Mouse (Mus musculus) left cerebral cortex, postnatal 36 days (tissue): ENCODE measurements around the gene Reln. TPM values are rescaled to one million over a fixed set of nuclear protein-coding genes. Genes with fewer than 3 reads are reported as not detected.

Source experiments
- DNase-seq, 2 experiments: peaks; one replicate each; pipeline ENCODE4 v3.0.0; 2021 to 2022; ENCODE audit warnings: low spot score in 2 of 2, mixed read lengths in 1 of 2
- intact Hi-C: fragments of 180-260 bp; cut with DNase I; formaldehyde crosslinking; loops from one replicate; pipeline ENCODE4 v1.15.1; 2025
- total RNA-seq, 2 experiments: library from RNA; stranded (reverse); gene quantifications; 2 replicates each; pipeline ENCODE4 v1.2.3; 2021

Reln gene
- total RNA-seq, 2 experiments from 2014 or later = 73.0 to 81.2 TPM

DNA sequence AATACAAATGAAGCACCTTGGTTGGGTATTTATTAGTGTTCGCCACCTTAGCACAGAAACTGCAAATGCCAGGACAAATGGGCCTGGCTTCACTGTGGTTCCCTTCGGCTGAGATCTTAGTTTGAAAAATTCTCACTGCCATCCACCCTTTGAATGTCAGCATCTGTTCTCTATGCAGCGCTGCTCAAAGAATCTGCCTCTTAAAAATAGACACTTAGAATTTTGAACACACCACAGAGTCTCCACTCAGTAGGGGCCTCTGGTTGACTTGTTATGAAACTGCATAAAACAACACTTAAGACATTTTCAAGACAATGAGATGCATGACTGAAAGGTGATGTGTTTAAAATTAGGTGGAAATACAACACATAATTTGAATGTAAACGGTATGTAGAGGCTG is 387.4 kb downstream of the Reln start:
- no peak for DNase-seq
- intact Hi-C loops = no loop called here

DNA sequence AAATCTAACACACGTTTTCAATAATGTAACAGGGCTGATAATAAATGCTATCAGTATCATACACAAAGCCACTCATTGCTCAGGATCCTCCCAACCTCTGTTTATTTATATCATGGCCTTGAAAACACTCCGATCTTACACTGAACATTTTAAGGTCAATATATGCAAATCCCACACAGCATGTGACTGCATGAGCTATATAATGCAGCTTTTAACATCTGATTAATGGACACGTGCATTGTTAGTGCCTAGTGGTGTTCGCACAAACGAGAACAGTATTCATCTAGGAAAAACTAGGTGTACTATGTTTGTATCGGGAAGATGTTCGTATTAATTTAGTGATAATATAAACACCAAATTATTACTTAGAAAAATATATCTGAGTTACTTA is 395.0 kb downstream of the Reln start:
- no peak for DNase-seq
- intact Hi-C loops = no loop called here

DNA sequence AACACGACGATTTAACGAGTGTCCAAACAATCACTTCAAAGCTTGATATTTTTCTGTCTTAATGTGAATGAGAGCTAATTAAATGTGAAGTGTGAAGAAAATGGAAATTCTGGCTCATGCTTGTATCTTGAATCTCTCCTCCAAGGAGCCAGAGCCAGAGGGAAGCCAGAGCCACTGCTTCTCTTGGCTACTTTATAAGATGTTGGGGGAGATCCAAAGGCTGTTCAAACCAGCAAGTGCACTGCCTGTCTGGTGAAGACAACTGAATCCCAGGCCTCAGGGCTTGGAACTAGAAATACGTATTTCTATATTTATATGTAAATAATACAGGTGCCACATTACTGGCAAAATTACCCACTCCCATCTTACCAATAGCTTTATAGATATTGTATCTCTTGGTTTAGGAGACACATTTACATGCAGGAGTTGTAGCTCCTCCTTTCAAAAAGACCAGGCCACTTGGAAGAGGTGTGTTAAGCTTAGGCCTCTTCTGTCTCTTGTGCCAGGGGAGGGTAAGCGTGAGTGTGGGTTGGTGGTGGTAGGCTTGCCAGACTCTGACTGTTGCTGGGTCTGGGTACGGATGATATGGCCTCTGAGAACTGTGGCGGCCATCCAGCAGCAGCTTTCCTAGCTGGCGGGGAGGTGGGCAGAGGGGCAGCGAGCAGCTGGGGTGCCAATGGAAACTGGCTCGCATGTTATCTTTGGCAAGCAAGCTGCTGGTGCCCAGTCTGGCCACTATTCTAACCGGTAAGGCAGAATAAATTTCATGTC is 395.6 kb downstream of the Reln start:
- DNase-seq = no peak
- intact Hi-C loops = no loop called here

DNA sequence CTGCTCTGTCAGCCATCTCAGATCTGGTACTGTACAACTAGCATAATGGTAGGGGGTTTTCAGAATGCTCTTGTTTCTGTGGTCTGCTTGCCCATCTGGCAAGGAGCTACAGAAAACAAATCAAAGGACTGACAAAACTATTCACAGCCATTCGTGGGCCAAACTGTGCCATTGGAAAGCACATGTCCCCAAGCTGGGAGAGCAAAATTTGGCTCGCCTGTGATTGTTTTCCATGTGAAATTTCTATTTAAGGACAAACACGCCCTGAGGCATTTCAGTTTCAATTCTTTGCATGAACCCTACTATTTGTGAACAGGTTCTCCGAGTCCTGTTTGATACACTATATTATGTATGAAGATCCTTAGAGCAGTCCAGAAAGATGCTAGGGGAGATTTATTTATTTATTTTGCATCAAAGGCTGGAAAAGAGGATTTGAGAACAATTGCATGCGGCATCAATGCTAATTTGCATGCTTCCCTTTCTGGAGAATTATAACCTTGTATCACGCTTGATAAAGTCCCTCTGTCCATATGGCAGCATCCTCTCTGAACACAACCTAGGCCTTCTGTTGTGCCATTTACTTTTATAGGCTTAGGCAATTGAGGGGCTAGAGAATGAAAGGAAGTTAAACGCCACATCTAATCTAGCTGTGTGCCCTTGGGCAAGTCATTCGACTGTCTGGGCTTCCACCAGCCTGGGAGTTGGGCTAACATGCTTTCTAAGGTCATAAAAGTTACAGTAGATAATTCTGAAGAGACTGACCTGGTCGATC is 396.7 kb downstream of the Reln start:
- intact Hi-C loops = no loop called here
- DNase-seq = no peak

DNA sequence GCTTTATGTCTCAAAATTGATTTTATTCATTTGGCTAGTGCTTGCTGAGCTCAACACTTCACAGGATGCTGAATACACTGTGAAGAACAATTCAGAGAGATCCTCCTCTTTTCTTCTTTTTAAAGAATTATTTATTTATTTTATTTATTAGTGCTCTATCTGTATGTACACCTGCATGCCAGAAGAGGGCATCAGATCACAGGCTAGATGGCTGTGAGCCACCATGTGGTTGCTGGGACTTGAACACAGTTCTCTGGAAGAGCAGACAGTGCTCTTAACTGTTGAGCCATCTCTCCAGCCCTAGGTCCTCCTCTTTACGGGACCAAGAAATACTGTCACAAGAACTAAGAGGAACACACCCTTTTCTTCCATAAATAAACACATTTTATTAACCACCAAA is 399.9 kb downstream of the Reln start:
- DNase-seq = no peak
- intact Hi-C loops = no loop called here

DNA sequence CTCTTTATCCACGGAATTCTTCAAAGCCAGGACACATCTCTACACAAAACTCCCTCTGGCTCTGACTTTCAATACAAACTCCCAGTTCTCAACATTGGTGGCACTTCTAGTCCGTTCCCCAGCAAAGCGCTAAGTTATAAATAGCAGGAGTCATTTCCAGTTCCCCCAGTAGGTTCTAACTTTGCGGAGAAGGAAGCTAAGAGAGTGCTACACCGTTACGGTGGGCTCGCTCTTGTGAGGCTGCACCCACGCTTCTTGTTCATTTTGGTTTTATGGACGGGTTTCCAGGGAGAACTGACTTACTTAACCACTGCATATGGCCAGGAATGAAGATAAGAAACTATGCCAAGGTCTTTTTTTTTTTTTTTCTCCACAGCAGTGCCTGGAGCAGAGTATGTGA is 405.1 kb downstream of the Reln start:
- intact Hi-C loops = no loop called here
- DNase-seq = no peak

DNA sequence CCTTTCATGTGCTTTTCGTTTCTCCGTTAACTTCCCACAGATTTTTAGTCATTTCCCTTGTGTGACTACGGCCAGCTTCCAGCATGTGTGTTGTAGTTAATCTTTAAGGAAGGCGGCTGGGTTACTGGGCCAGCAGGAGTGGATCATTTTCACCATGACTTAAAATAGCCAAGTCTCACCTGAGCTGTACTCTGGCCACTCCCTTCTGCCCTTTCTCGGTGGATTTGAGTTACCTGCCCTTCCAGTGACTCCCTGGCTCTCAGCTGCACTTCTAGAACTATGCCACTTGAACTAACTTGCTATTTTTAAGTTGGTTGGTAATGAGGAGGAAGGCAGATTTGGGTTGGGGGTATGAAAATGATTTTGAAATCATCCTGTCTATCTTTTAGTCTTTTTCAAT is 406.4 kb downstream of the Reln start:
- no peak for DNase-seq
- intact Hi-C loops = no loop called here

DNA sequence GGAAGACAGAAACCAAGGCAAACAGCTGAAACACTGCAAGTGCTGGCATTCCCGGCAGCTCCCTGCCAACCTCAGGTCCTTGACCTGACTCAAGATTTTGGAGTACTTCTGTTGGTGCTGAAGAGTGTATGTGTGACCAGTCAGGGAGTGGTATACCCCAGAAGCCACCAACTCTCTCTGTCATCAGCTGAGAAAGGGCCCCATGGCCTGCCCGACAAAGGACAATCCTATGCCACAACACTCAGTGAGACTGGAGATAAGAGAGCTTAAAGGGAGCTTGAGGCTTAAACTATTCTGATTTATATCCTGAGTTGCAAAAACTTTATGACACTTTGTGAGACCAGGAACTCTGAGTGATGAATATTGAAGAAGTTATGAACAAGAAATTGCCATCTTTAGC is 407.9 kb downstream of the Reln start:
- no peak for DNase-seq
- intact Hi-C loops = no loop called here

DNA sequence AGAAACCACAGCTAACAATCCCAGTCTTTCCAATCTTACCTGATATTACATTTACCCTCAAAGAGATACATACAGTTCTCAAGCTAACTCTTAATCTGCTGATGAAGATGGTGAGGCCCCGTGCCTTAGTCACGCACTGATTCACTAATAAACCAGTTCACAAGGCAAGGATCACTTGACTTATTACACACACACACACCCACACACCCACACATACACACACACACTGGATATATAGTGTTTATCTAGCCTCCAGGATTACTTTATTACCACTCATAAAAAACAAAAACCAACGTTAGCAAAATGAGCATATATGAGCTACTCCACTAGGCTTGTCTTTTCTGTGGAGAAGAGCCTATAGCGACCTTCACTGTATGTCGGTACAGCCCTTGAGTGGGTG is 408.4 kb downstream of the Reln start:
- no peak for DNase-seq
- intact Hi-C loops = no loop called here

DNA sequence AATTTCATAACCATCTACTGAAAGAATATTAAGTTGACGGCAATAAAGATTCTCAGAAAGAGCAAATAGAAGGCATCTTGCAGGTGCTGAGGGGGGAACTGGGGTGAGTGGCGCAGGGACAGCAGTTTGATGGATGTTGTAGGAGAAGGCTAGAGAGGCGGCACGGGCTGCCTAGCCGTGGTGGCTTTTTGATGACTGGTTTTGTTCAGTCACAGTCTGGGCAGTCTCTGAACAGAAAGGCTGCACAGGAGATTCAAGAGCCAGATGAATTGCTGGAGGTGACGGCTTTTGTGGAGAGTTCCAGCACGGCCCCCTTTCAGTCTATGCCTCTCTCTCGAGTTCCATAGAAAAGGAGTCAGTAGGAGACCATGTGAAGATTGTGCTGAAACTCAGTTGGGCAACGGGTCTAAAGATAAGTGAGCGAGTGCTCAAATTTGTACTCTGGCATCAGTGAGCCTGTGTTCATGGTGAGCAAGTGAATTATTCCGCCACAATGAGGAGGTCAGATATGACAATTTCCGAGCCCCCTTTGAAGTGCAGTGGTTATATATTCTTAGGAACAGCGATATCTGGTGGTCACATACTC is 409.6 kb downstream of the Reln start:
- intact Hi-C loops = no loop called here
- DNase-seq = no peak

DNA sequence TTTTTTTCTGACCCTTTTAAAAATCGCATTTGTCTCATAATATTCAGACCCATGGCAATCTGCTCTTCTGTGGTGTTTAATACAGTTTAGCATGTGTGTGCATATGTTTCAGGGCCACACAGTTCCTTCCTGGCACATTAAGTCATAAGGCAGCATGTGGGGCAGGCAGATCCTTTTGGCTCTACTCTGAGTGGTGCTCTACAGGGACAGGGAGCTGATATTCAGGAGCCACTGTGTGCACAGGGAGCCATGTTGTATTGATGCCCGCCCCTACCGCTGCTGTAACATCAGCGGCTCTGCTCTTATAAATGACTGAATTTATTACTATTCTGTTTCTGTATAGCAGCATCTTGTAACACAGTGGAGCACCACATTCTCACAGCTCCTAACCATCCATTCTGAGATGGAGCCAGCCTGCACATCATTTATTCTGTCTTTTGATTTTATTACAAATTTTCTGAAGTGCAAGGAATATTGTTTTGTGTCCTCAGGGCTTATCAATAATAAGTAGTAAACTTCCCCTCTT is 410.3 kb downstream of the Reln start:
- intact Hi-C loops = no loop called here
- DNase-seq = no peak

DNA sequence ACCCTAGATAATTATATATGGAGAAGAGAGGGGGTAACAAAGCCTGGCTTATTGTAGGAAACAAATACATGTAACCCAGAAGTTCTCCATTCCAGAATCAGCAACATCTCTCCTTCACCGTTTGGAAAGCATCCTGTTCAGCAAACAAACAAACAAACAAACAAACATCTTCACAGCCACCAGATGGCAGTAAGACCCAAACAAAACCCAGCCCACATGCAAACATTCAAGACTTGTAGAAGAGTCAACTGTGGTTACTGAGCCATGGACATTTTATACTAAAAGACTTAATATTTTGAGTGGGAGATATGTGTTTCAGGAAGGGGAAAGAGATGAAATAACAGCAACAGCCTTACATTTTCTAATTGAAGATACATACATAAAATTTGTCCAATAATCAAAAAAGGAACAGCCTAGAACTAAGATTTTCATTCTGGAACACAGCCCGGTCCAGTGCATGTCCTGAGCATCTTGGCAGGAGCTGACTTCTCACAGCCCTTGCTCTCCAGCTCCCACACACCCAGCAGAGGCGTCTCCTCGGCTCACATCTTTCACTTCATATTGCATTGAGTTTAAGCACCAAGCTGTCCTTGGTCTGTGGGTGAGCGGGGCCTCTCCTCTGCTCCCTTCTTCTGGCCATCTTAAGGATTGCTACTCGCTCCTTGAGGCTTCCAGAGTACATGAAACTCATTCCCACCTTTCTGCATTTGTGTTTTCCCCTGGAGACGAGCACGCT is 411.0 kb downstream of the Reln start:
- DNase-seq = no peak
- intact Hi-C loops = loop anchor here (2.0 kb wide), 1 partner anchor 577 kb away; no protein-coding TSS in a partner anchor

DNA sequence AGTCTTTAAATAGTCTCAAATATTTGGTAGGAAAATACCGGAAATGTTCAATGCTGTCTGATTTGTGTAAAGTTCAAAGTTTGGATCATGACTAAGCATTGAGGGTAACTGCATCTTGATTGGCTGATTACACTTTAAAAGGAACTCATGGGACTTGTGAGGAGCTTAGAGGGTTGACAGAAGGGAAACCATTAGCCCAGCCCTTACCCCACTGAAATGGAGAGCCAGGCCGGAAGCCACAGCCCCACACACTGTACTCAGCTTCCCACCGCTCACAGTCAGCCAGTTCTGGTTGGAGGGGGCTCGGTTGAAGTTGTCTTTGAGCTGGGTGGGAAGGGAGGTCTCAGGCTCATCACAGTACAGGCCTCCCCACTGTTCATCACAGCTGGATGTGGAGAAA is 413.4 kb downstream of the Reln start:
- intact Hi-C loops = no loop called here
- no peak for DNase-seq

DNA sequence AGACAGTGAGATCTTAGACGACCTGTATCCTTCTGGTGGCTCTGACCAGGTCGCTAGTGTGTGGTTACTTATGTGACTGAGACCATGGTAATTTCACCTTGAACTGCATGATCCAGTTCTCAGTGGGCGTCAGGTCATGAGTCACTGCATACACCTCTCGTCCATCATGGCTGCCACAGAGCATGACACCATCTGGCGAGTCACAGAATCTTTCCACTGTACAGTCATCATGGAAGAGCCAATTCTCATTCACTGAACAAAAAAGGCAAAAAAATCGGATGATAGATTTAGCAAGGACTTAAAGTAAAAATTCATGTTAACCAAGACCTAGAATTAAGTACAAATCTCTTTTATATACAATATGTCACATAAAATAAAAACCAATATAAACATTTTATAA is 424.2 kb downstream of the Reln start:
- intact Hi-C loops = no loop called here
- DNase-seq = no peak

DNA sequence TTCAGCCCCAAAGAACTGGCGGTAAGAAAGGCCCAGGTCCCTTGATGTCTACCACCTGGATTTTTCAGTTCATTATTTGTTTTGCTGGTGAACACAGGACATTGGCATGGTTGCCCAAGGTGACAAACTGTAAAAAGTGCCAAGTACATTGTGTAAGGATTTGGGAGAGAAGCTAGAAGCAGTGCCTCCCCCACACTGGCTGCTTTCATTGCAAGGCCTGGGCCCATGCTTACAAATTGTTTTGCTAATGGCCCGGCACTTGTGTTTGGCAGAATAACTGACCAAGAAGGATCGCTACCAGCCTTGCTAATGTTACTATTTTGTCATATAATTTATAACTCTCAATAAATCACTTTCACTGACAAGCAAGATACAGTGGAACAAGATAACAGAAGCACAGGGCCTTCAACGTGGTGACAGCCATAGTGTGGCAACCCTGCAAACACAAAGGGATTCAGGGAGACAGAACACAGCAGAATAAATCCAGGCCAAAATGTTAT is 425.2 kb downstream of the Reln start:
- intact Hi-C loops = no loop called here
- no peak for DNase-seq

DNA sequence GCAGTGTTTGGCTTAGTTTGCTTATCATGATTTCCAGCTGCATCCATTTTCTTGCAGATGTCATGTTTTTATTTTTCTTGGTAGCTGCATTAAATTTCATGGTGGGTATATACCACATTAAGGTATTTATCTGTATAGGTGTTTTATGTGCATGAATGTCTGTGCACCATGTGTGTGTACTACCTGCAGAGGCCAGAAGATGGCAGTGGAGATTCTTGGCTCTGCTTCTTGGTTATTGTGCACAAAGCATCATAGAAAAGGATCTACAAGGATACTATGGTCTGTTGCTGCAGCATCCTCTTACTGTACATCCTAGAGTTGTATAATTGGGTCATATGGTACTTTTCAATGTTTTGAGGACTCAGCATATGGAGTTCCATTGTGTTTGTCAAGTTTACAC is 428.5 kb downstream of the Reln start:
- DNase-seq = no peak
- intact Hi-C loops = no loop called here

DNA sequence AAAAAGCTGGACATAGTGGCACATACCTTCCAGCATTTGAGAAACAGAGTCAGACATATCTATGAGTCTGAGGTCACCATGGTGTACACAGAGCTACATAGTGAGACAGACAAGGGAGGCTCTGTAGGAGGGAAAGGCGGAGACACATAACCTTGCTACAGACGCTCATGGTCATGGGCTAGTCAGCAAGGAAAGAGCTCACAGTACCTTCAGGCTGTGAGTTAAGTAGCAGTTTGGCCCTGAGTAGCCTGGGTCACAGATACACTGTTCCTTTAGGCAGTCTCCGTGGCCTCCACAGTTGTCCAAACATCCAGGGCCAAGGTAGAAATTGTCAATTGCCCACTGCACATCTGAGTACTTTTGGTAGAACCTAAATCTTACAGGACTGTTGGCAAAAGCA is 429.7 kb downstream of the Reln start:
- intact Hi-C loops = no loop called here

DNA sequence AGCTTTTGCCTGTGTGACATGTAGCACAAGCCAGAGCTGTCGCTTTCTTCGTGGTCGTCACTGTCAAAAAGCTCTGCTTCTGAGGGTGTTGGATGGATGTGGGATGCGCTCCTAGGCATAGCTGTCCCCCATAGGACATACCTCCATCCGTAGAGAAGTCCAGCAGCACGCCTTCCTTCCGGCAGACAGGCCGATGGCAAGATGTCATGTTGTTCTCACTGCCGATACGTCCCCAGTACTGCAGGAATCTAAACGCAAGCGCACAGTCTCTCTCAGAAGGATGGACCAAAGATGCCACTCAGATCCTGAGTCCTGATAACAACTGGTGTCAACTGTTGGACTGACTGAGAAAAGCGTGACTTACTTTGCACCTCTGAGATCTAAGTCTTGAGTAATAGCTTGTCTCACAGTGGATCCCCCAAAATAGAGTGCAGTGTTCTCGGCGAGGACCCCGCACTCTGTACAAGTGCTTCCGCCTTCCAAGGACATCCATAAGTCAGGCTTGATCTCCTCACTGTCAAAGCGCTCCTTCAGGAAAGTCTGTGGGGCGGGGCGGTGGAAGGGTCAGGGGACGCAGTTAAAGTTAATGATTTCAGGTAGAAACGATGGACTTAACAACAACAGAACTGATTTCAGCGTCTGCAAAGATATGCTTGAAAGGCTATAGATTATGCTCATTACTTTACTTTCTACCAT is 431.5 kb downstream of the Reln start:
- intact Hi-C loops = no loop called here

More for the DNA sequence above, 429.7 kb downstream of the Reln start:
- DNase-seq = no peak

DNA sequence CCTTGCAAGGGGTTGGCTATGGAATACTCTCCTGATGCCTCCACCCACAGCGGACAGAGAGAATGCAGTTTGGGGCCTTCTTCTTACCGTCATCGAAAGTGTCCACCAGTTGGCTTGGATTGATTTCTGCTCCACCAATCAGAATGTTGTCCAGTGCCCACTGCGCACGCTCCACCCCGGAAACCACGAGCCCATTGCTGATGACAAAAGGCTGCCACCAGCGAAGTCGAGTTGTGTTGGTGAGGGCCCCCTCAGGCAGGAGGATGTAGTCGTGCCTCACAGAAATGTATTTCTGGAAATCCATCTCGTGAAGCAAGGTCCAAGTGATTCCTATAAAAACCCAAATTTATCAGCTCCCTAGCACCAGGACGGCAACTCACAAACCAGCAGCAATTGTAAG is 433.8 kb downstream of the Reln start:
- DNase-seq = no peak
- intact Hi-C loops = no loop called here

More for the DNA sequence above, 431.5 kb downstream of the Reln start:
- DNase-seq = no peak
